Mouse (Mus musculus) liver, embryonic 14.5 days (tissue): ENCODE data around the gene P2rx7.

Experiments
- CTCF ChIP-seq: IDR thresholded peaks from 2 replicates; pipeline ENCODE4 v1.5.1; 2016; ENCODE audit warnings: antibody characterized with exemption, low read depth, control low read depth
- EP300 ChIP-seq: IDR thresholded peaks from 2 replicates; pipeline ENCODE4 v1.6.1; 2016; ENCODE audit warnings: antibody characterized with exemption, low read depth

GRCm38 (mm10) chr5:122690486-122690885 is 46.8 kb downstream of the P2rx7 start:
- TF ChIP-seq CTCF: no peak
- TF ChIP-seq EP300: no peak
